Mouse (Mus musculus) 3134 (cell line): ENCODE results near the gene Slc4a1.

Experiments used
- DNase-seq: peaks from one replicate; pipeline ENCODE4 v3.0.0-alpha.2; 2011; ENCODE audit warnings: low spot score; ENCODE audit not compliant: insufficient read length; ENCODE audit errors: extremely low read depth

Slc4a1 gene

DNA sequence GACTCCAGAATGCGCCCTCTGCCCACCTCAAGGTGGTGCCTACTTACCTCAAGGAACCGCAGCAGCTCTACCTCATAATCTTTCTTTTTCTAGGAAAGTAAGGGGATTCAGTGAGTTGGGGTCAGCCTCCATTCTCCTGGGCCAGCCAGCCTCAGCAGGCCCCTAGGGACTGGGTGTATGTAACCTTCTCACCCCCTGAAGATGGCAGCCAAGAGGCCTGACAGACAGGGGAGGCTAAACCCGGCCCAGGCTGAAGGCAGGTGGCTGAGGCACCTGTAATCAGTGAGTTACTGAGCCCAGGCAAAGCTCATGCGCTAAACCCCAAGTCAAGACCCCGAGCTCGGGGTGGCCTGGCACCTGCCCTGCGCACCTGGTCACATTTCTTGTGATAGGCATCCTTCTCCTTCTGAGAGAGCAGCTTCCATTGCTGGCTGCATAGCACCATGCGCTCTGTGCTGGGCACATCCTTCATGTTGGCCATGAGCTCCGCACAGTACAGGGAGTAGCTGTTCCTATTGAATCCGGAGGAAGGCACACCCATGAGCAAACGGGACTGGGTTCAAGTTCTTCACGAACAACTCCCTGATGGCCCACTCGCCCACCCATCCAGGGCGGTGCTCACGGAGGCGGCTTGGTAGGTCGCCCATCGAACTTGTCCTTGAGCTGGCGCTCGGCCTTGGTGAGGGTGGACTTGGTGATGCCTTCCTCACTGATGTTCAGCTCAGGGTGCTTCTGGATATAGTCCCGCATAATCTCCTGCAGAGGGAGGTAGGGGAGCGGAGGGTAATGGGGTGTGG, 56.0 kb downstream of the Slc4a1 start:
- no peak for DNase-seq

DNA sequence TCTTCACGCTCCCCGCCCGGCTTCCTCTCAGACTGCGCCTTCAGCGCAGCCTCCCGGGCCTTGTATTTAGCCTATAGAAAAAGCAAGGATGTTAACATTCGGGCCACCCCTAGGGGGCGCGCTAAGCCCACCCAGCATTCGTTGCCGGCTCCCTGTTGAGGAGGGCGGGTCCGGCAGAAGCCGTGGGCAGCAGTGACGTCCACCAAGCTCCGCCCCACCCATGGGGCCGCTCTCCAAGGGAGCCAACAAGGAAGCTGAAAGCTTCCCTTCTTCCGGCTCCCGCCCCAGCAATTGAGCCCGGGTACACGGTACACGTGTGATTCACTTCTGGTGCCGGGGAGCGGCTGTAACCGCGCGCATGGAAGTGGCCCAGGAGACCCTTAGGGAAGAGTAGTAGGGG, 57.0 kb downstream of the Slc4a1 start:
- DNase-seq, result peak; percentile 96

DNA sequence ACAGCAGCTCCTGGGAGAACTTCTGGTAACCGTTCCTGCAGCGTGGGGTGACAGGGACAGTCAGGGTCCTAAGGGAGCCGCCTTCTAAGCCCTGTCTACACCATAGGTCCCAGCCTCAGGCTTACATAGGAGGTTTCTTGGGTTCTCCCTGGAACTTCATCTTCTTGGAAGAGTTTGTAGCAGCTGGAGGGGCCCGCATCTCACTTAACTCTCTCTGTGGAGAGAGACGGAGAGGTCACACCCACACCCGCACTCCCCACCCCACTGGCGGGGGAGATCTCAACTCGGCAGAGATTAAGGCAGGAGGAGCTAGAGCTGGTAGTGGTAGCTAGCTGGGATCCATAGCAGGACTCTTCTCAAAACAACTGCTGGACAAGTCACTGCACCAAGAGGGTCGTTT, 57.9 kb downstream of the Slc4a1 start:
- no peak for DNase-seq

DNA sequence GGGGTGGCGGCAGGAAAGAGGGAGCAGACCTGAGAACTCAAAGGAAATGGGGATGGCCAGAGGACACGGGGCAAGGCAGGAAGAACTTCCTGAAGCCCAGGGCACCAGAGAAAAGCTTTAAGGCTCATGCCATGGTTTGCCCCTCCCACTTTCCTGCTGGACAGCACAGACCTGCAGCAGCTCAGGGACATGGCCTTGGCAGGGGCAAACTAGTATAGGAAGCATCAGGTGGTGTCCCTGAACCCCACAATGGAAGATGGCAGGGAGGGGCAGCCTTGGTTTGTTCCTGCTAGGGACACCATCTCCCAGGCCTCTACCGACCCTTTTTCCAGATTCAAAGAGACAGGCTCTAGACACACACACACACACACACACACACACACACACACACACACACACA, 60.6 kb downstream of the Slc4a1 start:
- DNase-seq, result no peak

DNA sequence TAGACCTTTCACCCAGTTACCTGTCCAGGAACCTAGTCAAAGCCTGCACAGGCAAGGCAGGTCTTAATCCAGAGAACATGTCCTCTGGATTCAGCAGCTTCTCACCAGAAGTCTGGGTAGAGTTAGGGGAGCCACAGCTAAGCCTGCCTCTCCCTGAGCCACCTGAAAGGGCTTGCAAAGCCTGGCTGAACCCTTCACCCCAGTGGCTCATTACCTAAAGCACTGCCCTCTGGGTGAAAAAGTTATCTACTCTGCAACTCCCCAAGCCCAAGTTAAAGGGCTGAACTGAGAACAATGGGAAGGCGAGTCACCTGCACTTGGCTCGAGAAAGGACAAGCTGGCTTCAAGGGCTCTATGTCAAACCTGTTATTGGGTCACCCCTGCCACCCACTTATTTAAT, 61.9 kb downstream of the Slc4a1 start:
- no peak for DNase-seq

DNA sequence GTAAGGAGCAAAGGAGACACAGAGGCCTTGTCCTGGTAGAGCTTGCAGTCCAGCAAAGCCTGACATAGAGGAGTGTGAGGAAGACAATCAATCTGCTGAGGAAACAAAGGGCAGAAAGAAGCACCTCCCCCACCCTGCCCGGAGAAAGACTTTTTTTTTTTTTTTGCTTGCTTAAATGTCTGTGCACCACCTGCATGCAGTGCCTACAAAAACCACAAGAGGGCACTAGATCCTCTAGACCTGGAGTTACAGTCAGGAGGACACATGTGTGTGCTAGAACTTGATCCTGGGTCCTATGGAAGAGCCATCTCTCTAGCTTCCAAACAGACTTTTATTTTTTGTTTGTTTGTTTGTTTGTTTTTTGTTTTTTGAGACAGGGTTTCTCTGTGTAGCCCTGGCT, 66.2 kb downstream of the Slc4a1 start:
- no peak for DNase-seq
